Comparison of ENCODE assay signal across 11 mouse cellular contexts in the genomic region with DNA sequence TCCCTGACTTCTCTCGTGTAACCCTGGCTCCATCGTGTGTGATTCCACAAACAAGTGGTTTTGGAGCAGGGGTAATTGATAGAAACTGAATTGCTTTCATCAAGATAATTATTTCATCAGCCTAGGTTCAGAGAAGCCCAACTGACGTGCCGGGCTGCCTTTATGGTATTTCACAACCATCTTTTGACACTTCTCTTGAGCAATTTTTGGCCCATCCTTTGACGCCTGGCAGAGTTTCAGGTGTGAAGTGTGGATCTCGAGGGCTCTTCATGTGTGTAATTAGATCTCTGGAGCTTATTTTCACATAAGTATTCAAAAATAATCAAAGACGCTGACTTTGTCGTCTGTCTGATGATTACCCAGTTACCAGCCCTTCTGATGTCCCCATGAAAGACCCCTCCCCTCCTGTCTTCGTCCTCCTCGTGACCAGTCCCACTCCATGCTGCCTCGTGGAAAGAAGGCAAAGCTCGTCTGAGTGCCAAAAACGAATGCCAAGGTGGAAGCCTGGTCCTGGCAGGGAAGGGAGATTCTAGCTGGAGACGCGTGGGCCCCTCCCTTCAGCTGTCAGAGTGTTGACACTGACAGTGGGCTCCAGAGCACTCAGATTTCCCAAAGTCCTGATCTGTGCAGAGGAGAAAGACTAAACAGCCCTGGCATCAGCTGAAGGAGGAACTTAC. TPM values are rescaled to one million over a fixed set of nuclear protein-coding genes. Genes with fewer than 3 reads are reported as not detected.
A peak's percentile ranks its signal among the peaks of the same experiment; 100 is the strongest.
DNase-seq lines count a peak whose midpoint lies in the region; ATAC-seq and TF ChIP-seq lines count a peak whose summit lies in the region.
"Had no signal": no experiment of that assay in that cellular context is flagged by ENCODE, and none has a peak within 500 bp of the region (broad histone marks: within the 10 kb centered on the region; RNA-seq: fewer than 3 reads in every experiment).

No protein-coding gene starts in this region.

- H3K4me1 ChIP-seq in forebrain, embryonic 14.5 days (ENCODE audit: control insufficient read depth, insufficient read depth, low read length), result no peaks in the 10 kb centered on the region
- no peaks in the 10 kb centered on the region for H3K4me1 ChIP-seq in forebrain, embryonic 10.5 days
- H3K4me1 ChIP-seq in midbrain, postnatal 0 days (ENCODE audit: insufficient read depth, low read length), result no peaks in the 10 kb centered on the region
- H3K4me1 ChIP-seq in midbrain, embryonic 14.5 days (ENCODE audit: control insufficient read depth, insufficient read depth, low read length), result no peaks in the 10 kb centered on the region
- H3K4me1 ChIP-seq in midbrain, embryonic 16.5 days (ENCODE audit: control insufficient read depth, insufficient read depth, low read length), result no peaks in the 10 kb centered on the region
- no peaks in the 10 kb centered on the region for H3K4me1 ChIP-seq in hindbrain, embryonic 11.5 days (replicated peaks; ENCODE audit: control insufficient read depth, insufficient read depth, low read length)
- H3K4me1 ChIP-seq: lung, embryonic 15.5 days had no signal

- no peaks in the 10 kb centered on the region for H3K9me3 ChIP-seq in forebrain, embryonic 14.5 days (replicated peaks; ENCODE audit: control insufficient read depth, low read length)
- no peaks in the 10 kb centered on the region; the same call in 1 of the 2 replicates for H3K9me3 ChIP-seq in forebrain, embryonic 10.5 days
- H3K9me3 ChIP-seq in midbrain, postnatal 0 days (ENCODE audit: low read length), result no peaks in the 10 kb centered on the region
- H3K9me3 ChIP-seq in midbrain, embryonic 14.5 days (ENCODE audit: control insufficient read depth, low read length), result no peaks in the 10 kb centered on the region
- H3K9me3 ChIP-seq in midbrain, embryonic 16.5 days (replicated peaks; ENCODE audit: control insufficient read depth, low read length, poor library complexity, severe bottlenecking), result no peaks in the 10 kb centered on the region
- H3K9me3 ChIP-seq in hindbrain, embryonic 11.5 days (ENCODE audit: control insufficient read depth, low read length), result no peaks in the 10 kb centered on the region
- H3K9me3 ChIP-seq: lung, embryonic 15.5 days had no signal

- peak overlapping the region; percentile 48 for H3K27ac ChIP-seq in forebrain, embryonic 14.5 days (ENCODE audit: low read depth, low read length)
- H3K27ac ChIP-seq in forebrain, embryonic 10.5 days, result no peak overlapping the region
- H3K27ac ChIP-seq in midbrain, postnatal 0 days (ENCODE audit: low read depth, low read length), result no peak overlapping the region
- no peak overlapping the region for H3K27ac ChIP-seq in midbrain, embryonic 14.5 days (replicated peaks; ENCODE audit: low read depth, low read length)
- no peak overlapping the region for H3K27ac ChIP-seq in midbrain, embryonic 16.5 days (ENCODE audit: low read length)
- no peak overlapping the region for H3K27ac ChIP-seq in hindbrain, embryonic 11.5 days (ENCODE audit: low read depth, low read length)
- H3K27ac ChIP-seq: lung, embryonic 15.5 days had no signal

- H3K4me3 ChIP-seq in forebrain, embryonic 14.5 days (ENCODE audit: low read depth, low read length), result no peak overlapping the region
- no peak overlapping the region for H3K4me3 ChIP-seq in forebrain, embryonic 10.5 days
- no peak overlapping the region for H3K4me3 ChIP-seq in midbrain, postnatal 0 days (ENCODE audit: low read depth, low read length)
- H3K4me3 ChIP-seq in midbrain, embryonic 14.5 days (replicated peaks; ENCODE audit: low read depth, low read length), result no peak overlapping the region
- H3K4me3 ChIP-seq in midbrain, embryonic 16.5 days (ENCODE audit: low read depth, low read length), result no peak overlapping the region
- H3K4me3 ChIP-seq in hindbrain, embryonic 11.5 days (ENCODE audit: low read depth, low read length), result no peak overlapping the region
- H3K4me3 ChIP-seq: lung, embryonic 15.5 days had no signal

- intact Hi-C loops in gastrocnemius, postnatal 14 days (cut with DNase I; ENCODE audit: low total_unique reads), result no loop called here

- peak; percentile 71 for DNase-seq in forebrain, embryonic 14.5 days (ENCODE audit: low spot score)
- no peak for DNase-seq in forebrain, embryonic 10.5 days (ENCODE audit: extremely low spot score, low spot score)
- peak; percentile 50 for DNase-seq in midbrain, postnatal 0 days (ENCODE audit: low spot score)
- no peak for DNase-seq in midbrain, embryonic 14.5 days
- DNase-seq in gastrocnemius, postnatal 14 days, result peak; percentile 26
- DNase-seq in skeletal muscle tissue, adult 2 months (ENCODE audit: low read depth, low spot score), result peak; percentile 32
- DNase-seq in hindbrain, embryonic 11.5 days (ENCODE audit: low spot score), result no peak
- DNase-seq: right cerebral cortex, postnatal 4 days; thymus, postnatal 4 days had no signal

- ATAC-seq in forebrain, embryonic 14.5 days, result peak; percentile 62; the same call in 1 of the 2 replicates
- no peak for ATAC-seq in midbrain, postnatal 0 days (ENCODE audit: low FRiP score)
- ATAC-seq in midbrain, embryonic 14.5 days (ENCODE audit: low FRiP score, low TSS enrichment), result no peak
- ATAC-seq in midbrain, embryonic 16.5 days, result no peak
- ATAC-seq in hindbrain, embryonic 11.5 days (ENCODE audit: low FRiP score), result no peak

- 59% methylated on average over 15 of the region's 15 CpGs for WGBS in forebrain, embryonic 14.5 days
- 85% methylated on average over 15 of the region's 15 CpGs for WGBS in forebrain, embryonic 10.5 days
- 61% methylated on average over 15 of the region's 15 CpGs for WGBS in midbrain, postnatal 0 days
- 80% methylated on average over 15 of the region's 15 CpGs for WGBS in midbrain, embryonic 14.5 days
- WGBS in midbrain, embryonic 16.5 days, result 74% methylated on average over 15 of the region's 15 CpGs
- WGBS in hindbrain, embryonic 11.5 days, result 82% methylated on average over 15 of the region's 15 CpGs

- 0 out of 2 replicates have a peak overlapping the region, but pooled peaks have one; percentile 9 for H3K4me2 ChIP-seq in forebrain, embryonic 14.5 days (ENCODE audit: low read length)
- no peak overlapping the region for H3K4me2 ChIP-seq in midbrain, postnatal 0 days (ENCODE audit: low read depth, low read length, poor library complexity, severe bottlenecking)
- no peak overlapping the region for H3K4me2 ChIP-seq in midbrain, embryonic 14.5 days (ENCODE audit: low read length)
- H3K4me2 ChIP-seq in midbrain, embryonic 16.5 days (ENCODE audit: low read length), result no peak overlapping the region
- H3K4me2 ChIP-seq in hindbrain, embryonic 11.5 days (replicated peaks; ENCODE audit: low read depth, low read length), result no peak overlapping the region
- H3K4me2 ChIP-seq: lung, embryonic 15.5 days had no signal

- TF ChIP-seq CTCF in midbrain, postnatal 0 days (IDR thresholded peaks at IDR 0.05), result no peak

- H3K27me3 ChIP-seq in forebrain, embryonic 14.5 days (replicated peaks; ENCODE audit: control insufficient read depth, insufficient read depth, low read length), result no peaks in the 10 kb centered on the region
- no peaks in the 10 kb centered on the region for H3K27me3 ChIP-seq in forebrain, embryonic 10.5 days (ENCODE audit: poor library complexity, severe bottlenecking)
- no peaks in the 10 kb centered on the region for H3K27me3 ChIP-seq in midbrain, postnatal 0 days (ENCODE audit: insufficient read depth, low read length)
- H3K27me3 ChIP-seq in midbrain, embryonic 14.5 days (ENCODE audit: control insufficient read depth, insufficient read depth, low read length), result no peaks in the 10 kb centered on the region
- no peaks in the 10 kb centered on the region for H3K27me3 ChIP-seq in midbrain, embryonic 16.5 days (ENCODE audit: control insufficient read depth, insufficient read depth, low read depth, low read length)
- no peaks in the 10 kb centered on the region for H3K27me3 ChIP-seq in hindbrain, embryonic 11.5 days (ENCODE audit: control insufficient read depth, insufficient read depth, low read length)
- H3K27me3 ChIP-seq: lung, embryonic 15.5 days had no signal

- H3K9ac ChIP-seq in forebrain, embryonic 14.5 days (ENCODE audit: low read length), result no peak overlapping the region
- no peak overlapping the region for H3K9ac ChIP-seq in midbrain, postnatal 0 days (replicated peaks; ENCODE audit: low read length, poor library complexity, severe bottlenecking)
- no peak overlapping the region for H3K9ac ChIP-seq in midbrain, embryonic 14.5 days (replicated peaks; ENCODE audit: low read length)
- H3K9ac ChIP-seq in midbrain, embryonic 16.5 days (ENCODE audit: low read depth, low read length), result no peak overlapping the region
- no peak overlapping the region for H3K9ac ChIP-seq in hindbrain, embryonic 11.5 days (ENCODE audit: low read depth, low read length)
- H3K9ac ChIP-seq: lung, embryonic 15.5 days had no signal

- H3K36me3 ChIP-seq in forebrain, embryonic 14.5 days (ENCODE audit: control insufficient read depth, insufficient read depth, low read length), result no peaks in the 10 kb centered on the region
- H3K36me3 ChIP-seq in forebrain, embryonic 10.5 days (replicated peaks), result 0 out of 2 replicates have a peak, but pooled peaks cover 2% of the 10 kb centered on the region
- H3K36me3 ChIP-seq in midbrain, postnatal 0 days (ENCODE audit: insufficient read depth, low read length), result no peaks in the 10 kb centered on the region; the same call in 1 of the 2 replicates
- no peaks in the 10 kb centered on the region for H3K36me3 ChIP-seq in midbrain, embryonic 14.5 days (ENCODE audit: control insufficient read depth, insufficient read depth, low read length)
- no peaks in the 10 kb centered on the region for H3K36me3 ChIP-seq in midbrain, embryonic 16.5 days (ENCODE audit: control insufficient read depth, insufficient read depth, low read length)
- no peaks in the 10 kb centered on the region for H3K36me3 ChIP-seq in hindbrain, embryonic 11.5 days (ENCODE audit: control insufficient read depth, insufficient read depth, low read length)
- H3K36me3 ChIP-seq: lung, embryonic 15.5 days had no signal

RNA-seq across cellular contexts. Expression of gene Oscp1, which starts 9.2 kb away (rescaled TPM):
- polyA plus RNA-seq in forebrain, embryonic 14.5 days (2014; fragmentation: Nextera tagmentation; extraction: Ambion mirVana), result 31.2 and 32.0 TPM in 2 replicates
- 31.1 and 34.4 TPM in 2 replicates for polyA plus RNA-seq in forebrain, embryonic 10.5 days (2016; fragmentation: Nextera tagmentation; extraction: Ambion mirVana)
- total RNA-seq in midbrain, postnatal 0 days (2014; rRNA removed), result 19.1 and 34.3 TPM in 2 replicates
- 47.7 and 50.2 TPM in 2 replicates for polyA plus RNA-seq in midbrain, postnatal 0 days (2015; fragmentation: Nextera tagmentation; extraction: Ambion mirVana)
- polyA plus RNA-seq in midbrain, embryonic 14.5 days (2014; fragmentation: Nextera tagmentation; extraction: Ambion mirVana), result 34.0 and 42.7 TPM in 2 replicates
- total RNA-seq in gastrocnemius, postnatal 14 days (2021), result 1 to 10 TPM; 1.2 to 2.0 TPM
- polyA plus RNA-seq in midbrain, embryonic 16.5 days (2015; fragmentation: Nextera tagmentation; extraction: Ambion mirVana), result 40.0 and 48.5 TPM in 2 replicates
- 26.4 and 27.1 TPM in 2 replicates for polyA plus RNA-seq in hindbrain, embryonic 11.5 days (2014; fragmentation: Nextera tagmentation; extraction: Ambion mirVana)

RNA-seq across cellular contexts. Expression of gene Mrps15, which starts 20.8 kb away (rescaled TPM):
- 108 and 124 TPM in 2 replicates for polyA plus RNA-seq in forebrain, embryonic 14.5 days (2014; fragmentation: Nextera tagmentation; extraction: Ambion mirVana)
- polyA plus RNA-seq in forebrain, embryonic 10.5 days (2016; fragmentation: Nextera tagmentation; extraction: Ambion mirVana), result 136 and 151 TPM in 2 replicates
- 53.8 and 73.2 TPM in 2 replicates for total RNA-seq in midbrain, postnatal 0 days (2014; rRNA removed)
- 137 and 151 TPM in 2 replicates for polyA plus RNA-seq in midbrain, postnatal 0 days (2015; fragmentation: Nextera tagmentation; extraction: Ambion mirVana)
- polyA plus RNA-seq in midbrain, embryonic 14.5 days (2014; fragmentation: Nextera tagmentation; extraction: Ambion mirVana), result 125 and 139 TPM in 2 replicates
- 10 to 100 TPM; 57.3 to 58.7 TPM for total RNA-seq in gastrocnemius, postnatal 14 days (2021)
- polyA plus RNA-seq in midbrain, embryonic 16.5 days (2015; fragmentation: Nextera tagmentation; extraction: Ambion mirVana), result 128 and 131 TPM in 2 replicates
- 139 and 155 TPM in 2 replicates for polyA plus RNA-seq in hindbrain, embryonic 11.5 days (2014; fragmentation: Nextera tagmentation; extraction: Ambion mirVana)

RNA-seq across cellular contexts. Expression of gene Lsm10, which starts 28.9 kb away (rescaled TPM):
- 63.1 and 76.6 TPM in 2 replicates for polyA plus RNA-seq in forebrain, embryonic 14.5 days (2014; fragmentation: Nextera tagmentation; extraction: Ambion mirVana)
- polyA plus RNA-seq in forebrain, embryonic 10.5 days (2016; fragmentation: Nextera tagmentation; extraction: Ambion mirVana), result 53.7 and 55.1 TPM in 2 replicates
- 27.0 and 28.6 TPM in 2 replicates for total RNA-seq in midbrain, postnatal 0 days (2014; rRNA removed)
- polyA plus RNA-seq in midbrain, postnatal 0 days (2015; fragmentation: Nextera tagmentation; extraction: Ambion mirVana), result 47.7 and 49.3 TPM in 2 replicates
- polyA plus RNA-seq in midbrain, embryonic 14.5 days (2014; fragmentation: Nextera tagmentation; extraction: Ambion mirVana), result 47.8 and 51.2 TPM in 2 replicates
- 1 to 10 TPM; 5.7 to 8.3 TPM for total RNA-seq in gastrocnemius, postnatal 14 days (2021)
- 55.1 and 63.5 TPM in 2 replicates for polyA plus RNA-seq in midbrain, embryonic 16.5 days (2015; fragmentation: Nextera tagmentation; extraction: Ambion mirVana)
- 44.1 and 45.5 TPM in 2 replicates for polyA plus RNA-seq in hindbrain, embryonic 11.5 days (2014; fragmentation: Nextera tagmentation; extraction: Ambion mirVana)

RNA-seq across cellular contexts. Expression of gene Stk40, which starts 36.2 kb away (rescaled TPM):
- 22.2 and 25.1 TPM in 2 replicates for polyA plus RNA-seq in forebrain, embryonic 14.5 days (2014; fragmentation: Nextera tagmentation; extraction: Ambion mirVana)
- 43.7 and 45.5 TPM in 2 replicates for polyA plus RNA-seq in forebrain, embryonic 10.5 days (2016; fragmentation: Nextera tagmentation; extraction: Ambion mirVana)
- total RNA-seq in midbrain, postnatal 0 days (2014; rRNA removed), result 18.0 and 21.2 TPM in 2 replicates
- polyA plus RNA-seq in midbrain, postnatal 0 days (2015; fragmentation: Nextera tagmentation; extraction: Ambion mirVana), result 16.9 and 17.4 TPM in 2 replicates
- 21.1 and 29.4 TPM in 2 replicates for polyA plus RNA-seq in midbrain, embryonic 14.5 days (2014; fragmentation: Nextera tagmentation; extraction: Ambion mirVana)
- total RNA-seq in gastrocnemius, postnatal 14 days (2021), result 10 to 100 TPM; 25.1 to 41.9 TPM
- 27.1 and 31.1 TPM in 2 replicates for polyA plus RNA-seq in midbrain, embryonic 16.5 days (2015; fragmentation: Nextera tagmentation; extraction: Ambion mirVana)
- 19.0 and 26.0 TPM in 2 replicates for polyA plus RNA-seq in hindbrain, embryonic 11.5 days (2014; fragmentation: Nextera tagmentation; extraction: Ambion mirVana)

RNA-seq across cellular contexts. Expression of gene Csf3r, which starts 43.2 kb away (rescaled TPM):
- polyA plus RNA-seq in forebrain, embryonic 14.5 days (2014; fragmentation: Nextera tagmentation; extraction: Ambion mirVana), result 0.48 and 0.53 TPM in 2 replicates
- polyA plus RNA-seq in forebrain, embryonic 10.5 days (2016; fragmentation: Nextera tagmentation; extraction: Ambion mirVana), result 0.32 and 0.65 TPM in 2 replicates
- 0.24 and 2.2 TPM in 2 replicates for total RNA-seq in midbrain, postnatal 0 days (2014; rRNA removed)
- polyA plus RNA-seq in midbrain, postnatal 0 days (2015; fragmentation: Nextera tagmentation; extraction: Ambion mirVana), result 0.34 and 0.60 TPM in 2 replicates
- polyA plus RNA-seq in midbrain, embryonic 14.5 days (2014; fragmentation: Nextera tagmentation; extraction: Ambion mirVana), result 0.50 and 0.64 TPM in 2 replicates
- under 1 TPM; 0.16 to 0.22 TPM for total RNA-seq in gastrocnemius, postnatal 14 days (2021)
- 0.62 and 0.93 TPM in 2 replicates for polyA plus RNA-seq in midbrain, embryonic 16.5 days (2015; fragmentation: Nextera tagmentation; extraction: Ambion mirVana)
- polyA plus RNA-seq in hindbrain, embryonic 11.5 days (2014; fragmentation: Nextera tagmentation; extraction: Ambion mirVana), result 0.63 TPM in 1 of 2 replicates, not detected in the other

Comparison
In these comparisons a context has a peak if more than half of its experiments do, and no peak if none do; other contexts are left out.
1. DNase-seq: peak in forebrain, embryonic 14.5 days (single experiment), midbrain, postnatal 0 days (single experiment), gastrocnemius, postnatal 14 days (single experiment) and skeletal muscle tissue, adult 2 months (single experiment); none in forebrain, embryonic 10.5 days (single experiment), midbrain, embryonic 14.5 days (single experiment) and hindbrain, embryonic 11.5 days (single experiment).